Mouse (Mus musculus): ENCODE data around the gene Oxgr1.

DNA sequence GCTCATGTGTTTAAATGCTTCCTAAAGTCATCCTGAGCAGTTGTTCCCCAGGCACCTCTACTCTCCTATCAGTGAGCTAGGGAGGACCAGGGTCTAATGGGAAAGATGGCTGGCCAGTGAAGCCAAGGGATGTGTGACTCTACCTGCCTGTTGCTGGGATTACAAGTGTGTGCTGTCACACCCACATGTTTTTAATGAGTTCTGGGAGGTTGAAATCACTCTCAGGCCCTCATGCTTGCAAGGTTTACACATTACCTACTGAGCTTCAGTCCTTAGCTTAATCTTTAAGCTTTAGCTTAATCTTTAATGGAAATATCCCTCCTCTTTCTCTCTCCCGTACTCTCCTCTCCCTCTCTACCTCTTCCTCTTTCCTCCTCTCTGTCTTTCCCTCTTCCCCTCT is 55.0 kb downstream of the Oxgr1 start:
- TF ChIP-seq POLR2A (IDR thresholded peaks at IDR 0.05; ENCODE audit: insufficient read depth, low read depth, low read length) = no peak
- TF ChIP-seq CTCF (IDR thresholded peaks at IDR 0.05) = no peak
- no peak for TF ChIP-seq EP300 (IDR thresholded peaks at IDR 0.05; ENCODE audit: insufficient read depth, low read depth, low read length)
